Mouse (Mus musculus): ENCODE measurements around the gene Trpc4. TPM values are rescaled to one million over a fixed set of nuclear protein-coding genes. Genes with fewer than 3 reads are reported as not detected.

Gene Trpc4
- polyA plus RNA-seq, 1 experiment: not detected

- no peak for TF ChIP-seq POLR2A (IDR thresholded peaks at IDR 0.05; ENCODE audit: insufficient read depth, low read length)
- TF ChIP-seq CTCF (IDR thresholded peaks at IDR 0.05; ENCODE audit: low read depth, low read length): no peak
- no peak for TF ChIP-seq EP300 (IDR thresholded peaks at IDR 0.05; ENCODE audit: insufficient read depth, low read depth, low read length)
- Histone ChIP-seq H3K4me3 (ENCODE audit: low read depth, low read length) (no peak overlapping the region), H3K36me3 (ENCODE audit: control insufficient read depth, insufficient read depth, low read length, poor library complexity, severe bottlenecking) (no peaks in the 10 kb centered on the region), H3K9me3 (replicated peaks; ENCODE audit: control insufficient read depth, insufficient read depth, low read length, poor library complexity, severe bottlenecking) (no peaks in the 10 kb centered on the region), H3K27me3 (ENCODE audit: control insufficient read depth, insufficient read depth, low read length, poor library complexity, severe bottlenecking) (no peaks in the 10 kb centered on the region), H3K27ac (ENCODE audit: insufficient read depth, low read length) (no peak overlapping the region), H3K9ac (ENCODE audit: low read depth, poor library complexity, severe bottlenecking) (no peak overlapping the region), H3K4me1 (ENCODE audit: control insufficient read depth, insufficient read depth, low read length) (no peaks in the 10 kb centered on the region)
Measured at GRCm38 (mm10) chr3:54358463-54359189, 202.8 kb downstream of the Trpc4 start.

DNA sequence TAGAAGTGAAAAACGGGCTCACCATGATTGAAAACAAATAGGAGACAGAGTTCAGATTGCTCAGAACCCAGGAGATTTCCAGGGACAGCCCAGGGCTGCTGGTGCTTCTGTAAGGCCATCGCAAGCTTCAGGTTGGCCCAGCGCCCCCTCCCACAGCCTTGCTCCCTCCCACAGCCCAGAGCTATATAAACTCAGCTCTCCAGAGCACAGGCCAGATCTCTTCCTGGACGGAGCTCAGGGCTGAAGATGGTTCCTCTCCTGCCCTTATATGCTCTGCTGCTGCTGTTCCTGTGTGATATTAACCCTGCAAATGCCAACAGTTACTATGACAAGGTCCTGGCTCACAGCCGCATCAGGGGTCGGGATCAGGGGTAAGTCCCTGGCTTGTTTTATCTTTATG, 205.1 kb downstream of the Trpc4 start, which contains the start of gene Postn:
Gene Postn, plus strand, starts transcription at position 213 of the 400 bp plus-strand sequence.
- H3K4me1 ChIP-seq (ENCODE audit: control insufficient read depth, insufficient read depth, low read length): no peaks in the 10 kb centered on the region
- H3K4me3 ChIP-seq (ENCODE audit: low read depth, low read length): no peak within 1 kb of the TSS
- no peaks in the 10 kb centered on the region for H3K27me3 ChIP-seq (ENCODE audit: control insufficient read depth, insufficient read depth, low read length, poor library complexity, severe bottlenecking)
- H3K9ac ChIP-seq (ENCODE audit: low read depth, poor library complexity, severe bottlenecking): no peak within 1 kb of the TSS
- H3K27ac ChIP-seq (ENCODE audit: insufficient read depth, low read length): no peak within 1 kb of the TSS
- no peaks in the 10 kb centered on the region for H3K36me3 ChIP-seq (ENCODE audit: control insufficient read depth, insufficient read depth, low read length, poor library complexity, severe bottlenecking)
- TF ChIP-seq POLR2A (IDR thresholded peaks at IDR 0.05; ENCODE audit: insufficient read depth, low read length): no peak
- TF ChIP-seq EP300 (IDR thresholded peaks at IDR 0.05; ENCODE audit: insufficient read depth, low read depth, low read length): no peak
- TF ChIP-seq CTCF (IDR thresholded peaks at IDR 0.05; ENCODE audit: low read depth, low read length): no peak
- H3K9me3 ChIP-seq (replicated peaks; ENCODE audit: control insufficient read depth, insufficient read depth, low read length, poor library complexity, severe bottlenecking): no peaks in the 10 kb centered on the region

DNA sequence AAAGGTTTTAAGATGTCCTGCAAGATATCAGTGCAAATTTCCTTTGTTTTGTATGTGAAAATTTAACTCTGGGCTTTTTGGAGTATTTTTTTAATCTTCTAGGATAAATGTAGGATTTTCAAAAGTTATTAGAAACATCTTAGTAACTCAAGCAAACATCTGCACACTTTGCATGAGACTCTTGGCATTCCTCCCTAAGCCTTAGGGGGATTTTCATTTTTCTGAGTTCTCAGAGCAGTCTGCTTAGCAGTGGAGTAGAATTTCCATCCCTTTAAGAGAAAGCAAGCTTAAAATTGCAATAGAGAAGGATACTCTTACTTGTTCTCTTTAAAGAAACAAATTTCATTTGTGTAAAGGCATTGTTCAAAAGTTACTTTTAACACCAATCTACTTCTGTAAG, 205.8 kb downstream of the Trpc4 start:
- Histone ChIP-seq H3K4me3 (ENCODE audit: low read depth, low read length) (no peak overlapping the region), H3K27me3 (ENCODE audit: control insufficient read depth, insufficient read depth, low read length, poor library complexity, severe bottlenecking) (no peaks in the 10 kb centered on the region), H3K9ac (ENCODE audit: low read depth, poor library complexity, severe bottlenecking) (no peak overlapping the region), H3K36me3 (ENCODE audit: control insufficient read depth, insufficient read depth, low read length, poor library complexity, severe bottlenecking) (no peaks in the 10 kb centered on the region), H3K4me1 (ENCODE audit: control insufficient read depth, insufficient read depth, low read length) (no peaks in the 10 kb centered on the region), H3K9me3 (replicated peaks; ENCODE audit: control insufficient read depth, insufficient read depth, low read length, poor library complexity, severe bottlenecking) (no peaks in the 10 kb centered on the region), H3K27ac (ENCODE audit: insufficient read depth, low read length) (no peak overlapping the region)
- TF ChIP-seq POLR2A (IDR thresholded peaks at IDR 0.05; ENCODE audit: insufficient read depth, low read length) (no peak), EP300 (IDR thresholded peaks at IDR 0.05; ENCODE audit: insufficient read depth, low read depth, low read length) (no peak), CTCF (IDR thresholded peaks at IDR 0.05; ENCODE audit: low read depth, low read length) (no peak)

Other genes starting within 250 kb of the Trpc4 start
- gene Postn, start 205.1 kb downstream of the Trpc4 start, polyA plus RNA-seq (2011; ENCODE audit: insufficient read depth, insufficient read length, low read depth, missing spikeins): 7.5 and 10.1 TPM in 2 replicates